Mouse (Mus musculus): ENCODE data around the gene Pphln1. TPM values are rescaled to one million over a fixed set of nuclear protein-coding genes. Genes with fewer than 3 reads are reported as not detected.

The Pphln1 gene
- total RNA-seq, 1 experiment = 34.9 TPM

DNA sequence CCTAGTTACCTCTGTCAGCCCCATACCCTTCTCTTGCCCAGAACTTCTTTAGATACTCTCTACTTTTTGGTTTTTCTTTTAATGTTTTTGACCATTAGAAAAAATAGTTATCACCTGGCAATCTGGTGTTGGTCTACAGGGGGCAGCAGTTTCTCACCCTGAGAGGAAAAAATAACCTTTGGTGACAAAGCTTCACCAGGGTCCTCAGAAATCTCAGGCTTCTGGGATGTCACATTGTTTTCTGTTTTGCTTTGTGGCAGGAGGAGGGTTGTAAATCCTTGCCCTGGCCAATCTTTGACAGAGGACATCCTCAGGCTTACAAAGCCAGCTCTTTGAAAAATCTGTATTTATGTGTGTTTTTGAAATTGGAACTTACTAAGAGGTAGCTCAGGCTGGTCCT is 57.9 kb downstream of the Pphln1 start:
- H3K4me1 ChIP-seq (ENCODE audit: control insufficient read depth in 2 of 2, insufficient read depth in 2 of 2, low read length in 2 of 2, poor library complexity in 1 of 2) = peaks cover 2 to 5% of the 10 kb centered on the region in 2 experiments; a peak in 3 of 4 replicates
- no peak overlapping the region for H3K9ac ChIP-seq (ENCODE audit: insufficient read depth, low read depth, low read length, poor library complexity, severe bottlenecking)
- H3K4me3 ChIP-seq (ENCODE audit: insufficient read depth in 1 of 2, low read depth in 1 of 2, low read length in 2 of 2, poor library complexity in 1 of 2, severe bottlenecking in 1 of 2) = no peak overlapping the region
- in situ Hi-C loops (cut with MboI; ENCODE audit: low sequenced_read_pairs in 2 of 2, unreplicated experiment in 2 of 2) = no loop called here
- H3K9me3 ChIP-seq (ENCODE audit: control insufficient read depth, insufficient read depth, low read depth, low read length) = no peaks in the 10 kb centered on the region
- no peak for TF ChIP-seq HCFC1 (IDR thresholded peaks at IDR 0.05; ENCODE audit: borderline replicate concordance, insufficient read depth, low read length)
- no peak for TF ChIP-seq ZC3H11A (IDR thresholded peaks at IDR 0.05; ENCODE audit: borderline replicate concordance, low read depth, low read length)
- TF ChIP-seq ZNF384 (IDR thresholded peaks at IDR 0.05; ENCODE audit: low read depth, low read length) = no peak
- TF ChIP-seq MAFK (IDR thresholded peaks at IDR 0.05; ENCODE audit: insufficient read depth, low read depth, low read length) = no peak
- no peak for TF ChIP-seq CHD2 (IDR thresholded peaks at IDR 0.05; ENCODE audit: low read depth, low read length)
- no peaks in the 10 kb centered on the region; the same call in 1 of the 2 replicates for H3K36me3 ChIP-seq (ENCODE audit: control insufficient read depth, insufficient read depth, low read length, poor library complexity, severe bottlenecking)
- DNase-seq (ENCODE audit: low read depth, low spot score) = no peak
- no peak overlapping the region for H3K27ac ChIP-seq (ENCODE audit: insufficient read depth, low read depth, low read length, poor library complexity, severe bottlenecking)

DNA sequence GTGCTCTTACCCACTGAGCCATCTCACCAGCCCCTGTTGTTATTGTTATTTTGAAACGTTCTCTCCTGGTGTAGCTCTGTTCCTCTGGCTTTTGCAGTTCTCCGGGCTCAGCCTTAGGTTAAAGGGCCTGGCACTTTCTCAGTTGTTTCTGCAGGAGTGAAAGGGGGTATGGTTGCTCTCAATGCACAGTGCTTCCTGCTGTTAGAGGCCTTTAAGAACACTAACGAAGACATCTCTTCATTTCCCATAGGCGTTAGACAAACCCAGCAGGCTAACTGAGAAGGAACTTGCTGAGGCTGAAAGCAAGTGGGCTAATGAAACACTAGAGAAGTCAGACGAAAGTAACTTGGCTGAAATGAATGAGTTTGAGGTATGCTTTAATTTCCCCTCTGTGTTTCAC is 61.3 kb downstream of the Pphln1 start:
- no peaks in the 10 kb centered on the region for H3K9me3 ChIP-seq (ENCODE audit: control insufficient read depth, insufficient read depth, low read depth, low read length)
- in situ Hi-C loops (cut with MboI; ENCODE audit: low sequenced_read_pairs in 2 of 2, unreplicated experiment in 2 of 2) = no loop called here
- no peak for DNase-seq (ENCODE audit: low read depth, low spot score)
- H3K27ac ChIP-seq (ENCODE audit: insufficient read depth, low read depth, low read length, poor library complexity, severe bottlenecking) = peak overlapping the region; percentile 70; the same call in 1 of the 2 replicates
- H3K4me1 ChIP-seq (ENCODE audit: control insufficient read depth in 2 of 2, insufficient read depth in 2 of 2, low read length in 2 of 2, poor library complexity in 1 of 2) = peaks cover 2 to 5% of the 10 kb centered on the region in 2 experiments; a peak in 3 of 4 replicates
- no peaks in the 10 kb centered on the region; the same call in none of the 2 replicates for H3K36me3 ChIP-seq (ENCODE audit: control insufficient read depth, insufficient read depth, low read length, poor library complexity, severe bottlenecking)
- no peak overlapping the region for H3K9ac ChIP-seq (ENCODE audit: insufficient read depth, low read depth, low read length, poor library complexity, severe bottlenecking)
- no peak overlapping the region for H3K4me3 ChIP-seq (ENCODE audit: insufficient read depth in 1 of 2, low read depth in 1 of 2, low read length in 2 of 2, poor library complexity in 1 of 2, severe bottlenecking in 1 of 2)
- no peak for TF ChIP-seq ZC3H11A (IDR thresholded peaks at IDR 0.05; ENCODE audit: borderline replicate concordance, low read depth, low read length)
- no peak for TF ChIP-seq ZNF384 (IDR thresholded peaks at IDR 0.05; ENCODE audit: low read depth, low read length)

DNA sequence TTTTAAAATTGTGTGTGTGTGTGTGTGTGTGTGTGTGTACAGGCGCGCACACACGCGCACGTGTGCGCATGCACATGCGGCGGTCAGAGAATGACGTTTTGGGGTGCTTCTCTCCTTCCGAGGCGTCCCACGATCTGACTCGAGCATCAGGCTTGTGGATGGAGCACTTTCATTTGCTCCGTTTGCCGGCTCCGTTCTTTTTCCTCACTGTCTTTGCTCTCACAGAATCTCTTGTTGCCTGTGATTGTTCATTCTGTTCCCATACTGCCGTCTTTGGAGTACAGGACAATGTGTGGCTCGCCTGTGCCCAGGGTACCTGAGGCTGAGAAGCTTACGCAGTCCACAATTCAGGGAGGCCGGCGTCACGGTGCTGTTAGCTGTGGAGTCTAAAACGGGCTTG is 62.9 kb downstream of the Pphln1 start:
- Histone ChIP-seq H3K27ac (ENCODE audit: insufficient read depth, low read depth, low read length, poor library complexity, severe bottlenecking) (no peak overlapping the region), H3K4me1 (ENCODE audit: control insufficient read depth in 2 of 2, insufficient read depth in 2 of 2, low read length in 2 of 2, poor library complexity in 1 of 2) (peaks cover 2 to 5% of the 10 kb centered on the region in 2 experiments; a peak in 3 of 4 replicates), H3K36me3 (ENCODE audit: control insufficient read depth, insufficient read depth, low read length, poor library complexity, severe bottlenecking) (peaks cover 8% of the 10 kb centered on the region), H3K9me3 (ENCODE audit: control insufficient read depth, insufficient read depth, low read depth, low read length) (no peaks in the 10 kb centered on the region), H3K4me3 (ENCODE audit: insufficient read depth in 1 of 2, low read depth in 1 of 2, low read length in 2 of 2, poor library complexity in 1 of 2, severe bottlenecking in 1 of 2) (no peak overlapping the region), H3K9ac (ENCODE audit: insufficient read depth, low read depth, low read length, poor library complexity, severe bottlenecking) (no peak overlapping the region)
- TF ChIP-seq MAFK (IDR thresholded peaks at IDR 0.05; ENCODE audit: insufficient read depth, low read depth, low read length) (no peak), ZC3H11A (IDR thresholded peaks at IDR 0.05; ENCODE audit: borderline replicate concordance, low read depth, low read length) (no peak), ZNF384 (IDR thresholded peaks at IDR 0.05; ENCODE audit: low read depth, low read length) (no peak), CHD2 (IDR thresholded peaks at IDR 0.05; ENCODE audit: low read depth, low read length) (no peak)
- in situ Hi-C loops (cut with MboI; ENCODE audit: low sequenced_read_pairs in 2 of 2, unreplicated experiment in 2 of 2) = no loop called here
- DNase-seq (ENCODE audit: low read depth, low spot score) = no peak

DNA sequence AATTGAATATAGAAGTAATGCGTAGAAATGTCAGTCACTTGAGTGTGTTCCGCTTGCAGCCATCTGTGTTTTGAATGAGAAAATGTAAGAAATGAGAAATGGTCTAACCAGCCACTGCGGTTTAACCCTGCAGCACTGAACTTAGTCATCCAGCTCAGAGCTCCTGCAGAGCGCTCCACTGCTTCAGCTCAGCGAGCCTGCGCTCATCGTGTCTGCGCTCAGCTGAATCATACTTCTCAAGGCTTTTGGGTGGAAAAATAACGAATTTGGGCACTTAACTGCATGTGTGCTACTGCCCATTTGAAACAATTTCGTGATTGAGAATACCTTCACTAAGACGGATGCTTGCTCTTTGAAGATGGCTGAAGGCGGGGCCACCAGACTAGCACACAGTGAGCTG is 73.5 kb downstream of the Pphln1 start:
- H3K4me1 ChIP-seq (ENCODE audit: control insufficient read depth in 2 of 2, insufficient read depth in 2 of 2, low read length in 2 of 2, poor library complexity in 1 of 2) = no peaks in the 10 kb centered on the region
- no peak overlapping the region for H3K27ac ChIP-seq (ENCODE audit: insufficient read depth, low read depth, low read length, poor library complexity, severe bottlenecking)
- no peak overlapping the region for H3K9ac ChIP-seq (ENCODE audit: insufficient read depth, low read depth, low read length, poor library complexity, severe bottlenecking)
- in situ Hi-C loops (cut with MboI; ENCODE audit: low sequenced_read_pairs in 2 of 2, unreplicated experiment in 2 of 2) = no loop called here
- no peak for DNase-seq (ENCODE audit: low read depth, low spot score)
- no peaks in the 10 kb centered on the region for H3K9me3 ChIP-seq (ENCODE audit: control insufficient read depth, insufficient read depth, low read depth, low read length)
- no peak overlapping the region for H3K4me3 ChIP-seq (ENCODE audit: insufficient read depth in 1 of 2, low read depth in 1 of 2, low read length in 2 of 2, poor library complexity in 1 of 2, severe bottlenecking in 1 of 2)
- H3K36me3 ChIP-seq (ENCODE audit: control insufficient read depth, insufficient read depth, low read length, poor library complexity, severe bottlenecking) = peaks cover 2% of the 10 kb centered on the region; the same call in 1 of the 2 replicates
- no peak for TF ChIP-seq MAFK (IDR thresholded peaks at IDR 0.05; ENCODE audit: insufficient read depth, low read depth, low read length)

DNA sequence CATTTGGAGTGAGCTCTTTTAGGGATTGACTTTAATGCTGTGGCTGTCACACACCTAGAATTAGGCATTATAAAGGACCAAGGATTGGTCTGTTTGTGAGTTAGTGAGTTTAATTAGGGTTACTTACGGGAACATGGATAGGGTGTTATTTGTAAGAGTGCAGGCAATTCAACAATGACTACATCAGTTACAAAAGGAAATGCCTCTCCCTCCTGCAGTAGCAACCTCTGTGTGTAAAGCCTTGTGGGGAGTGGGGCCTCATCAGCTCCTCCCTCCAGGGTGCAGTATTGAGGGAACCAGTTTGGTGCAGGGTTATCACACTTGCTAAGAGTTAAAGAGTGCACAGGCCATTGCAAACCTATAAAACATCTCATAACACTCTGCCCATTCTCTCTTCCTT is 73.9 kb downstream of the Pphln1 start:
- H3K4me3 ChIP-seq (ENCODE audit: insufficient read depth in 1 of 2, low read depth in 1 of 2, low read length in 2 of 2, poor library complexity in 1 of 2, severe bottlenecking in 1 of 2) = no peak overlapping the region
- TF ChIP-seq CHD2 (IDR thresholded peaks at IDR 0.05; ENCODE audit: low read depth, low read length) = no peak
- in situ Hi-C loops (cut with MboI; ENCODE audit: low sequenced_read_pairs in 2 of 2, unreplicated experiment in 2 of 2) = no loop called here

More for the DNA sequence above, 73.9 kb downstream of the Pphln1 start:
- peaks cover 2% of the 10 kb centered on the region; the same call in 1 of the 2 replicates for H3K36me3 ChIP-seq (ENCODE audit: control insufficient read depth, insufficient read depth, low read length, poor library complexity, severe bottlenecking)
- H3K9me3 ChIP-seq (ENCODE audit: control insufficient read depth, insufficient read depth, low read depth, low read length) = no peaks in the 10 kb centered on the region
- H3K4me1 ChIP-seq (ENCODE audit: control insufficient read depth in 2 of 2, insufficient read depth in 2 of 2, low read length in 2 of 2, poor library complexity in 1 of 2) = no peaks in the 10 kb centered on the region
- H3K27ac ChIP-seq (ENCODE audit: insufficient read depth, low read depth, low read length, poor library complexity, severe bottlenecking) = no peak overlapping the region
- no peak overlapping the region for H3K9ac ChIP-seq (ENCODE audit: insufficient read depth, low read depth, low read length, poor library complexity, severe bottlenecking)
- DNase-seq (ENCODE audit: low read depth, low spot score) = no peak
